Mouse (Mus musculus) MEL (cell line): ENCODE data around the gene Grik4. TPM values are rescaled to one million over a fixed set of nuclear protein-coding genes. Genes with fewer than 3 reads are reported as not detected.

Experiments
- DNase-seq: peaks from one replicate; pipeline ENCODE4 v3.0.0; 2011; ENCODE audit warnings: low read depth, low spot score
- H3K27ac ChIP-seq: 2 replicates; pipeline ENCODE4 v1.5.1; 2012; ENCODE audit warnings: low read depth, mild to moderate bottlenecking, control low read depth, low read length, moderate library complexity; ENCODE audit not compliant: control insufficient read depth
- H3K27me3 ChIP-seq, 2 experiments: fragments of 150-350 bp in 1 of 2; sonication (generic) in 1 of 2; 2 replicates each; pipeline ENCODE4 v1.6.1; 2012; ENCODE audit warnings: low read length in 2 of 2, mild to moderate bottlenecking in 2 of 2, improper control_type of control experiment in 1 of 2, moderate library complexity in 1 of 2; ENCODE audit not compliant: insufficient read depth in 2 of 2, control insufficient read depth in 1 of 2
- H3K36me3 ChIP-seq, 2 experiments: 2 replicates each; pipeline ENCODE4 v1.6.1; 2012 to 2014; ENCODE audit warnings: low read length in 2 of 2, improper control_type of control experiment in 1 of 2, inconsistent platforms in 1 of 2, mild to moderate bottlenecking in 1 of 2; ENCODE audit not compliant: insufficient read depth in 2 of 2, control insufficient read depth in 1 of 2
- H3K4me1 ChIP-seq, 2 experiments: fragments of 150-350 bp in 1 of 2; sonication (generic) in 1 of 2; 2 replicates each; pipeline ENCODE4 v1.6.1; 2012; ENCODE audit warnings: low read length in 2 of 2, improper control_type of control experiment in 1 of 2, mild to moderate bottlenecking in 1 of 2; ENCODE audit not compliant: insufficient read depth in 2 of 2, control insufficient read depth in 1 of 2
- H3K4me3 ChIP-seq, 2 experiments: fragments of 150-350 bp in 1 of 2; sonication (generic) in 1 of 2; 2 replicates each; pipeline ENCODE4 v1.5.1; 2012; ENCODE audit warnings: low read depth in 2 of 2, low read length in 2 of 2, mild to moderate bottlenecking in 2 of 2, moderate library complexity in 2 of 2, control low read depth in 1 of 2, improper control_type of control experiment in 1 of 2; ENCODE audit not compliant: control insufficient read depth in 1 of 2, insufficient read depth in 1 of 2
- H3K79me2 ChIP-seq: 2 replicates; pipeline ENCODE4 v1.6.1; 2012; ENCODE audit warnings: mild to moderate bottlenecking, low read length, moderate library complexity; ENCODE audit not compliant: control insufficient read depth, poor library complexity, insufficient read depth
- H3K9ac ChIP-seq: 2 replicates; pipeline ENCODE4 v1.6.1; 2012; ENCODE audit warnings: low read depth, mild to moderate bottlenecking, control low read depth, low read length, moderate library complexity; ENCODE audit not compliant: control insufficient read depth, poor library complexity, severe bottlenecking
- H3K9me3 ChIP-seq: fragments of 150-350 bp; sonication (generic); replicated peaks from 2 replicates; pipeline ENCODE4 v1.6.1; 2012; ENCODE audit warnings: mild to moderate bottlenecking, low read length, improper control_type of control experiment, moderate library complexity; ENCODE audit not compliant: insufficient read depth
- BHLHE40 ChIP-seq: IDR thresholded peaks from 2 replicates; pipeline ENCODE4 v1.6.1; 2012; ENCODE audit warnings: low read depth, mild to moderate bottlenecking, inconsistent platforms, low read length, improper control_type of control experiment, borderline replicate concordance
- CTCF ChIP-seq, 3 experiments: IDR thresholded peaks in 2 of 3; conservative IDR thresholded peaks in 1 of 3; 2 replicates each; pipeline ENCODE4 v1.5.1; 2011 to 2012; ENCODE audit warnings: low read length in 3 of 3, low read depth in 2 of 3, mild to moderate bottlenecking in 2 of 3, improper control_type of control experiment in 1 of 3, inconsistent platforms in 1 of 3, mixed read lengths in 1 of 3, moderate library complexity in 1 of 3; ENCODE audit not compliant: control insufficient read depth in 1 of 3, insufficient read depth in 1 of 3, poor library complexity in 1 of 3, severe bottlenecking in 1 of 3
- ELF1 ChIP-seq: IDR thresholded peaks from 2 replicates; pipeline ENCODE4 v1.6.1; 2014; ENCODE audit warnings: low read depth, mild to moderate bottlenecking, inconsistent platforms, low read length, improper control_type of control experiment, moderate library complexity
- EP300 ChIP-seq, 2 experiments: IDR thresholded peaks; 2 replicates each; pipeline ENCODE4 v1.6.1; 2011; ENCODE audit warnings: improper control_type of control experiment in 2 of 2, low read length in 2 of 2, low read depth in 1 of 2, mild to moderate bottlenecking in 1 of 2
- GABPA ChIP-seq: IDR thresholded peaks from 2 replicates; pipeline ENCODE4 v1.6.1; 2012; ENCODE audit warnings: low read depth, mild to moderate bottlenecking, inconsistent platforms, low read length, improper control_type of control experiment, moderate library complexity
- HCFC1 ChIP-seq: IDR thresholded peaks from 2 replicates; pipeline ENCODE4 v1.6.1; 2012; ENCODE audit warnings: low read depth, mild to moderate bottlenecking, inconsistent platforms, low read length, improper control_type of control experiment, moderate library complexity
- KAT2A ChIP-seq: conservative IDR thresholded peaks from 2 replicates; pipeline ENCODE4 v1.6.1; 2012; ENCODE audit warnings: low read depth, low read length, improper control_type of control experiment, inconsistent platforms
- MAFK ChIP-seq: IDR thresholded peaks from 2 replicates; pipeline ENCODE4 v1.6.1; 2011; ENCODE audit warnings: low read depth, mild to moderate bottlenecking, low read length, improper control_type of control experiment, borderline replicate concordance
- MAZ ChIP-seq: IDR thresholded peaks from 2 replicates; pipeline ENCODE4 v1.6.1; 2012; ENCODE audit warnings: low read depth, mild to moderate bottlenecking, inconsistent platforms, low read length, improper control_type of control experiment
- MEF2A ChIP-seq: IDR thresholded peaks from 2 replicates; pipeline ENCODE4 v1.6.1; 2014; ENCODE audit warnings: low read depth, mild to moderate bottlenecking, inconsistent platforms, low read length, improper control_type of control experiment; ENCODE audit not compliant: poor library complexity, insufficient replicate concordance, severe bottlenecking; ENCODE audit errors: extremely low read depth
- MXI1 ChIP-seq: IDR thresholded peaks from 2 replicates; pipeline ENCODE4 v1.6.1; 2011; ENCODE audit warnings: mild to moderate bottlenecking, low read depth, low read length, improper control_type of control experiment
- MYC ChIP-seq: IDR thresholded peaks from 2 replicates; pipeline ENCODE4 v1.6.1; 2011; ENCODE audit warnings: low read depth, mild to moderate bottlenecking, low read length, improper control_type of control experiment, moderate library complexity
- NRF1 ChIP-seq: IDR thresholded peaks from 2 replicates; pipeline ENCODE4 v1.6.1; 2014; ENCODE audit warnings: low read depth, mild to moderate bottlenecking, inconsistent platforms, low read length, improper control_type of control experiment, moderate library complexity; ENCODE audit not compliant: poor library complexity, insufficient read depth, severe bottlenecking
- POLR2AphosphoS5 ChIP-seq: IDR thresholded peaks from 2 replicates; pipeline ENCODE4 v1.6.1; 2012; ENCODE audit warnings: low read depth, borderline replicate concordance, mild to moderate bottlenecking, inconsistent platforms, low read length, moderate library complexity, mixed read lengths
- RAD21 ChIP-seq: IDR thresholded peaks from 2 replicates; pipeline ENCODE4 v1.6.1; 2011; ENCODE audit warnings: mild to moderate bottlenecking, low read depth, low read length, improper control_type of control experiment
- RCOR1 ChIP-seq: IDR thresholded peaks from 2 replicates; pipeline ENCODE4 v1.6.1; 2012; ENCODE audit warnings: low read depth, mild to moderate bottlenecking, inconsistent platforms, low read length, improper control_type of control experiment
- SIN3A ChIP-seq: IDR thresholded peaks from 2 replicates; pipeline ENCODE4 v1.6.1; 2012; ENCODE audit warnings: low read length, improper control_type of control experiment, inconsistent platforms
- SMC3 ChIP-seq: IDR thresholded peaks from 2 replicates; pipeline ENCODE4 v1.6.1; 2011; ENCODE audit warnings: low read depth, low read length, improper control_type of control experiment
- TAL1 ChIP-seq: IDR thresholded peaks from 2 replicates; pipeline ENCODE4 v1.6.1; 2012; ENCODE audit warnings: mild to moderate bottlenecking, inconsistent platforms, low read length, moderate library complexity, mixed read lengths
- UBTF ChIP-seq: IDR thresholded peaks from 2 replicates; pipeline ENCODE4 v1.6.1; 2012; ENCODE audit warnings: low read depth, mild to moderate bottlenecking, inconsistent platforms, low read length, improper control_type of control experiment, moderate library complexity, borderline replicate concordance; ENCODE audit not compliant: insufficient read depth
- USF1 ChIP-seq: IDR thresholded peaks from 2 replicates; pipeline ENCODE4 v1.6.1; 2014; ENCODE audit warnings: low read depth, mild to moderate bottlenecking, inconsistent platforms, low read length, improper control_type of control experiment, moderate library complexity
- ZKSCAN1 ChIP-seq: IDR thresholded peaks from 2 replicates; pipeline ENCODE4 v1.6.1; 2012; ENCODE audit warnings: low read depth, mild to moderate bottlenecking, inconsistent platforms, low read length, improper control_type of control experiment, moderate library complexity
- ZMIZ1 ChIP-seq: IDR thresholded peaks from 2 replicates; pipeline ENCODE4 v1.6.1; 2012; ENCODE audit warnings: low read depth, mild to moderate bottlenecking, inconsistent platforms, low read length, improper control_type of control experiment, moderate library complexity
- polyA plus RNA-seq, 2 experiments: library from polyadenylated mRNA; stranded (reverse) in 1 of 2; unstranded in 1 of 2; fragments of >175 nt in 1 of 2; fragments of >200 nt in 1 of 2; gene quantifications; 2 replicates each; pipeline versions ENCODE4 v1.2.1 to v1.2.4; 2012; ENCODE audit warnings: low replicate concordance in 2 of 2, low read depth in 1 of 2; ENCODE audit not compliant: insufficient read length in 2 of 2, insufficient read depth in 1 of 2, missing spikeins in 1 of 2
- total RNA-seq: library from RNA; depleted of rRNA; stranded (reverse); fragments of 300-350 nt; gene quantifications from 2 replicates; pipeline ENCODE4 v1.2.3, GENCODE M21; 2012

Gene Grik4
- total and polyA plus RNA-seq, 3 experiments: 0.17 TPM; not detected in 2

DNA sequence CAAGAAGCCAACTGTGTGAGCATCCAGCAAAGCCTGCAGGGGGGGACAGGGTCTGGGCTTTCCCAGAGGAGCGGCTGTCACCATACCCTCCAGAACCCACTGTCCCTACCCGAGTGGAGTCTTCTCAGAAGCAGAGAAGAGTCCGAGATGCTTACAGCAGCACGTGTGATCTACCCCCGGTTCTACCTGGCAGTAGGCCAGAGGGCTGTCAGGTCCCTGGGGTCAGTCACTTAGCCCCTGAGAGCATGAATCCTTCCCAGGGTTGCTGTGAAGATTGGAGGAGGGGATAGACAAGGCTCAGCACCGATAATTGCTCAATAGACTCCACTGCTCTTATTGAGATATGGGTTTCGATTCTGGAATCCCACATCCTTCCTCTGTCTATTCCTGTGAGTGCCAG lies 366.2 kb downstream of the Grik4 start:
- no peaks in the 10 kb centered on the region for H3K79me2 ChIP-seq
- H3K4me1 ChIP-seq: no peaks in the 10 kb centered on the region
- TF ChIP-seq MAZ: no peak
- no peak for TF ChIP-seq CTCF (IDR thresholded peaks at IDR 0.05 in 2 of 3, conservative IDR thresholded peaks at IDR 0.05 in 1 of 3; ENCODE audit: control insufficient read depth in 1 of 3, insufficient read depth in 1 of 3, low read depth in 2 of 3, low read length in 3 of 3, poor library complexity in 1 of 3, severe bottlenecking in 1 of 3)
- TF ChIP-seq ZKSCAN1: no peak
- no peak for TF ChIP-seq RCOR1
- no peak for TF ChIP-seq MXI1
- TF ChIP-seq UBTF: no peak
- TF ChIP-seq USF1: no peak
- TF ChIP-seq SMC3: no peak
- TF ChIP-seq EP300 (IDR thresholded peaks at IDR 0.05; ENCODE audit: low read depth in 1 of 2, low read length in 2 of 2): no peak
- no peak for TF ChIP-seq NRF1
- TF ChIP-seq MYC: no peak
- TF ChIP-seq BHLHE40: no peak
- TF ChIP-seq HCFC1: no peak
- no peak for TF ChIP-seq ZMIZ1
- no peak for TF ChIP-seq MAFK
- TF ChIP-seq RAD21: no peak
- no peak for TF ChIP-seq GABPA
- no peaks in the 10 kb centered on the region for H3K36me3 ChIP-seq
- H3K27ac ChIP-seq: no peak overlapping the region
- H3K27me3 ChIP-seq: no peaks in the 10 kb centered on the region
- no peak overlapping the region for H3K4me3 ChIP-seq
- no peaks in the 10 kb centered on the region for H3K9me3 ChIP-seq
- DNase-seq: no peak
- H3K9ac ChIP-seq: no peak overlapping the region

DNA sequence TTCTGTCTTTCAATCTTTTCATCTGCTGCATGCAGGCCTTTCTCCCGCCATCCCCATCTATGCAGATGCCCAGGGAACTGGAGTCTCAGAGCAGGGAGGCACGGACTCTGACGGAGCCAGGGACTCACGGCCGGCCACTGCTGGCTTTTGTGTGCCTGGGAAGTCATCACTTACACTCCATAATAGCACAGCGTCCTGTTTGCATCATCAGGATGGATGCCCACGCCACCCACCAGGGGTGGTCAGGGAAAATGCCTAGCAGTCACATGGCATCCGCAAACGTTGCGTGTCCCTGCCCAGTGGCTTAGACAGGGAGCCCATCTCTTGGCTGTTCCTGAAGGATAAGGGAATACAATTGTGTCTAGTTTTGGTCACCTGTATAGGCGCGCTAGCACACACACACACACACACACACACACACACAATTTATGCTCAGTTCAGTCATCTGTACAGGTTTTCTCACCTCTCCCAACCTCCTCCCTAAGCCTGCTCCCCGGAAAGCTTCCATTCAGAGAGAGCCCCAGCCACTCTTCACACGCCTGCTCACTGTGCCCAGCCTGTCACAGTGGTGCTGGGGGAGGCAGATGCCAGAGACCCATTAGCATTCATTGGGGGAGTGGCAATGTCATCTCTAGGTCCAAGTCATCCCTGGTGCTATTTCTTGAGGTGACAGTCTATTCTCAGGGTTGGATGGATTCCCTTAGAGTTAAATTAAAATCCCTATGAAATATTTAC lies 370.5 kb downstream of the Grik4 start:
- H3K27me3 ChIP-seq: no peaks in the 10 kb centered on the region
- no peak overlapping the region for H3K4me3 ChIP-seq
- H3K9ac ChIP-seq: no peak overlapping the region
- H3K36me3 ChIP-seq: no peaks in the 10 kb centered on the region
- no peak for DNase-seq
- no peak overlapping the region for H3K27ac ChIP-seq
- H3K4me1 ChIP-seq: no peaks in the 10 kb centered on the region
- no peaks in the 10 kb centered on the region for H3K79me2 ChIP-seq
- TF ChIP-seq POLR2AphosphoS5: no peak
- no peak for TF ChIP-seq HCFC1
- no peak for TF ChIP-seq CTCF (IDR thresholded peaks at IDR 0.05 in 2 of 3, conservative IDR thresholded peaks at IDR 0.05 in 1 of 3; ENCODE audit: control insufficient read depth in 1 of 3, insufficient read depth in 1 of 3, low read depth in 2 of 3, low read length in 3 of 3, poor library complexity in 1 of 3, severe bottlenecking in 1 of 3)
- no peak for TF ChIP-seq SIN3A
- TF ChIP-seq TAL1: no peak
- no peak for TF ChIP-seq KAT2A
- no peak for TF ChIP-seq ZMIZ1
- TF ChIP-seq MEF2A: no peak
- TF ChIP-seq ELF1: no peak
- no peak for TF ChIP-seq RAD21
- no peaks in the 10 kb centered on the region for H3K9me3 ChIP-seq
